Mouse (Mus musculus) limb, embryonic 11.5 days (tissue): ENCODE results near the gene Selenop. TPM values are rescaled to one million over a fixed set of nuclear protein-coding genes. Genes with fewer than 3 reads are reported as not detected.

Source experiments
- polyA plus RNA-seq: library from polyadenylated mRNA; unstranded; fragments of >200 nt; fragmentation: Nextera tagmentation; extraction: Ambion mirVana; gene quantifications from 2 replicates; pipeline ENCODE4 v1.2.1, GENCODE M21; 2014

The Selenop gene
- polyA plus RNA-seq, 1 experiment from 2014 or later, result 51.1 TPM

Other genes with a start within 250 kb of the Selenop start
- gene Ccdc152, start 35.0 kb downstream of the Selenop start, polyA plus RNA-seq, result 0.12 TPM in 1 of 2 replicates, not detected in the other